Mouse (Mus musculus) spleen, postnatal 0 days (tissue): ENCODE data around the gene Glmn. TPM values are rescaled to one million over a fixed set of nuclear protein-coding genes. Genes with fewer than 3 reads are reported as not detected.

Experiments used
- polyA plus RNA-seq: library from polyadenylated mRNA; unstranded; fragments of >200 nt; fragmentation: Nextera tagmentation; extraction: Ambion mirVana; gene quantifications from 2 replicates; pipeline ENCODE4 v1.2.1, GENCODE M21; 2015

The Glmn gene
- polyA plus RNA-seq, result 11.7 and 12.2 TPM in 2 replicates

DNA sequence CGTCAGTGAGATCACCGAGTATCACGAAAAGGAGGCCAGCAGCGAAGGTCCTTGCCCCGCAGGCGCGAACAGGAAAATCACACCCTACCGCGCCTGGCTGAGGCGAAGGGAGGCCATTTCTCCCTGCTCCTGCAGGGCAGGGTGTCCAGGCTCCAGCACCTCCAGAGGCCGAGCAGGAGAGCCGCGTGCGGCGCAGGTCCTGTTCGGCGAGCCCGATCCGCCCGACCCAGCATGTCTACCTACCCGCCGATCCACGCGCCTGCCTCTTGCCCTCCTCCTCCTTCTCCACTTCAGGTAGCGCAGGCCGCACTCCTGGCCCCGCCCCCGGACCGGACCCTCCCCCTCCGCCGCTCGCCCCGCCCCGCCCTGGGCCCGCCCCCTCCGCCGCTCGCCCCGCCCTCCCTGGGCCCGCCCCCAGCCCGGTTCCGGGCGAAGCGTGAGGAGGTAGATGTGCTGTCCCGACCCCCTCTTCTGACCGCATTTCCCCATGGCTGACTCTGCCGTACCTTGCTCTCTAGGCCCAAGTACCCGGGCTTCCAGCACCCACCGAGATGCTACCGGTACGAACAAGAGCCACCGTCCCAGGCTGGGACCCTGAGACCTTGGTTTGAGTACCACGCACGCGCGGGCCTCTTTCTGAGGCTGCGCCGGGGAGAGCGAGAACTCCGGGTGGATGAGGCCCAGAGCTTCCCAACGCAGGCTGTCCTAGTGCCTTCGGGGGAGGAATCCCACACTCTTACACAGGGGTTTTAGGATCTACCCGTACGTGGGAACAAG lies at the start of gene Glmn, which contains the start of gene Rpap2:
TSS of gene Glmn (minus strand) at position 588 of the 777 bp plus-strand sequence.
TSS of gene Rpap2 (plus strand) at position 73 of the 777 bp plus-strand sequence.

DNA sequence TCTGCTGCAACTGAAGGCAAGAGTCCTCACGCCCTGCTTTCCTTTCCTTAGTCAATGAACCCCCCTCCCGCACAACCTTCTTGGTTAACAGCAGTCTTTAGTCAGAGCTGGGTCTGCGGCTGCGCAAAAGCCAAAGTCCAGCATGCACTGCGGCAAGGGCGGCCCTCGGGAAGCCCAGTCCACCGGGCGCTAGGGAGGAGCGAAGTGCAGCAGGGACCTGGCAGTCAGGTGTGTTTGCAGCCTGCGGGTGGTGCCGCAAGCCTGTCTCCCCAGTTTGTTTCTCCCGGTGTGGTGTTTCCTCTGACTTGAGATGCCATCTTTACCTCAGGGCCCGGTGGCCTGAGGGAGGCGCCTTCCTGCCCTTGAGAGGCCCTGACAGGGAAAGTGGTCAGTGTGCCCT lies 63.1 kb downstream of the Glmn start, which contains the start of gene 1700028K03Rik:
TSS of gene 1700028K03Rik (plus strand) at position 129 of the 400 bp plus-strand sequence.

DNA sequence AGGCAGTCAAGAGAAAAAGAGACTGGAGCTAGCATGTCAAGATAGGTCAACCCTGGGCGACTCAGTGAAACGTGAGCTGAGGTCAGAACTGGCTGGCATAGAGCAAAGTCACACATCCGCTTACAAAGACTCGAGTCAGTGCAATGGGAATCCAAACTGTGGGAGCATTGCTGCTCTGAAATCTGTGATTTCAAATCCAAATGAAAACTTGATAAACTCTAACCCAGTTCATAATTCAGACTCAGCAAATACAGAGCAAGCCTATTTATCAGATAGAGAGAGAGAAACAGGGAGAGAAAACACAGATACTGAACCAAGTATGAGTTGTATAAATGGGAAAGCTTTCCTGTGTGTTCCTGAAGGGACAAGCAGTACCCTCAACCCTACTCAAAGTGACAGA lies 90.4 kb downstream of the Glmn start, which contains the start of gene Gm42669:
TSS of gene Gm42669 (plus strand) at position 301 of the 400 bp plus-strand sequence.

Other genes starting within 250 kb of the Glmn start
- 0.16 and 0.40 TPM in 2 replicates for gene Ephx4, start 195.2 kb downstream of the Glmn start, polyA plus RNA-seq
- gene Lpcat2b, start 166.3 kb downstream of the Glmn start, polyA plus RNA-seq, result not detected in 2 replicates
- 2.3 and 2.5 TPM in 2 replicates for gene Btbd8, start 159.9 kb downstream of the Glmn start, polyA plus RNA-seq
- 0.19 and 0.23 TPM in 2 replicates for gene Gm42669, start 90.3 kb downstream of the Glmn start, polyA plus RNA-seq
- 0.06 TPM in 2 replicates for gene 1700028K03Rik, start 63.2 kb downstream of the Glmn start, polyA plus RNA-seq
- gene Rpap2, start 515 bp downstream of the Glmn start, polyA plus RNA-seq, result 9.7 and 9.8 TPM in 2 replicates
- 2.3 and 3.2 TPM in 2 replicates for gene Gfi1, start 128.1 kb upstream of the Glmn start, polyA plus RNA-seq
- 0.53 and 0.63 TPM in 2 replicates for gene Ube2d2b, start 232.2 kb upstream of the Glmn start, polyA plus RNA-seq